Mouse (Mus musculus) gonadal fat pad, adult 2 months (tissue): ENCODE results near the gene Phf1. TPM values are rescaled to one million over a fixed set of nuclear protein-coding genes. Genes with fewer than 3 reads are reported as not detected.

Experiments
- DNase-seq: peaks from one replicate; pipeline ENCODE4 v3.0.0-alpha.2; 2012; ENCODE audit warnings: low read depth
- polyA plus RNA-seq: library from polyadenylated mRNA; depleted of rRNA; stranded (reverse); fragments of >200 nt; gene quantifications from 2 replicates; pipeline ENCODE4 v1.2.3, GENCODE M21; 2012; rRNA removed

The Phf1 gene
- polyA plus RNA-seq, 1 experiment, result 44.1 TPM

- no peak for DNase-seq
Measured at GRCm38 (mm10) chr17:26981050-26981449, 48.2 kb downstream of the Phf1 start.

GRCm38 (mm10) chr17:26983382-26983781 is 50.5 kb downstream of the Phf1 start:
- DNase-seq, result no peak

- DNase-seq, result no peak
Measured at GRCm38 (mm10) chr17:26985503-26986179, 52.8 kb downstream of the Phf1 start.

Other genes with a start within 250 kb of the Phf1 start
- 9.6 and 10.9 TPM in 2 replicates for gene Crebrf, start 217.4 kb upstream of the Phf1 start, polyA plus RNA-seq
- gene Bnip1, start 152.0 kb upstream of the Phf1 start, polyA plus RNA-seq, result 20.6 and 24.3 TPM in 2 replicates
- gene Nkx2-5, start 88.0 kb upstream of the Phf1 start, polyA plus RNA-seq, result not detected in 2 replicates
- gene Kifc5b, start 16.0 kb upstream of the Phf1 start, polyA plus RNA-seq, result 2.5 TPM in 2 replicates
- 116 and 131 TPM in 2 replicates for gene Cuta, start 6.5 kb downstream of the Phf1 start, polyA plus RNA-seq
- 13.2 and 20.3 TPM in 2 replicates for gene Syngap1, start 8.2 kb downstream of the Phf1 start, polyA plus RNA-seq
- gene Zbtb9, start 40.1 kb downstream of the Phf1 start, polyA plus RNA-seq, result 10.0 and 12.0 TPM in 2 replicates
- gene Bak1, start 96.0 kb downstream of the Phf1 start, polyA plus RNA-seq, result 31.0 and 39.6 TPM in 2 replicates
- 10.6 and 15.3 TPM in 2 replicates for gene Itpr3, start 124.3 kb downstream of the Phf1 start, polyA plus RNA-seq
- gene Uqcc2, start 200.9 kb downstream of the Phf1 start, polyA plus RNA-seq, result 177 and 219 TPM in 2 replicates
- gene Ip6k3, start 234.7 kb downstream of the Phf1 start, polyA plus RNA-seq, result 0.20 and 0.32 TPM in 2 replicates